Mouse (Mus musculus) thymus, adult 2 months (tissue): Measurements from ENCODE around the gene Opn1mw. TPM values are rescaled to one million over a fixed set of nuclear protein-coding genes. Genes with fewer than 3 reads are reported as not detected.
A peak's percentile ranks its signal among the peaks of the same experiment; 100 is the strongest.
"Not testable (repeated sequence)": the region's sequence is repeated elsewhere in the genome, so short reads cannot be mapped to it uniquely, and the experiment has no call there.

Experiments used
- DNase-seq: peaks from one replicate; pipeline ENCODE4 v3.0.0; 2021
- H3K27ac ChIP-seq: fragments of 200-500 bp; 2 replicates; pipeline ENCODE4 v1.5.1; 2012; ENCODE audit warnings: low read length, control low read depth; ENCODE audit not compliant: control insufficient read depth, insufficient read depth
- H3K27me3 ChIP-seq: fragments of 200-500 bp; 2 replicates; pipeline ENCODE4 v1.6.1; 2012; ENCODE audit warnings: mild to moderate bottlenecking, low read length, moderate library complexity, mixed read lengths; ENCODE audit not compliant: control insufficient read depth, insufficient read depth
- H3K36me3 ChIP-seq: fragments of 200-500 bp; 2 replicates; pipeline ENCODE4 v1.6.1; 2012; ENCODE audit warnings: mild to moderate bottlenecking, low read length, moderate library complexity; ENCODE audit not compliant: control insufficient read depth, insufficient read depth
- H3K4me1 ChIP-seq: fragments of 200-500 bp; replicated peaks from 2 replicates; pipeline ENCODE4 v1.6.1; 2012; ENCODE audit warnings: low read length; ENCODE audit not compliant: control insufficient read depth, insufficient read depth
- H3K4me3 ChIP-seq: fragments of 200-500 bp; 2 replicates; pipeline ENCODE4 v1.5.1; 2012; ENCODE audit warnings: mild to moderate bottlenecking, low read length, control low read depth, moderate library complexity; ENCODE audit not compliant: control insufficient read depth, insufficient read depth
- CTCF ChIP-seq: fragments of 200-500 bp; IDR thresholded peaks from 2 replicates; pipeline ENCODE4 v1.5.1; 2012; ENCODE audit warnings: mild to moderate bottlenecking, control low read depth, low read length, moderate library complexity, borderline replicate concordance; ENCODE audit not compliant: control insufficient read depth, poor library complexity, insufficient read depth; ENCODE audit errors: extremely low read depth
- POLR2A ChIP-seq: fragments of 200-500 bp; IDR thresholded peaks from 2 replicates; pipeline ENCODE4 v1.6.1; 2012; ENCODE audit warnings: mild to moderate bottlenecking, low read length, control low read depth, moderate library complexity; ENCODE audit not compliant: control insufficient read depth, poor library complexity, insufficient read depth; ENCODE audit errors: extremely low read depth
- whole genome bisulfite sequencing: fragments of 180-500 bp; shearing (Covaris S2); methylation state at CpG from one replicate; pipeline ENCODE4 v1.1.7; 2018; 5-methylcytosine and 5-hydroxymethylcytosine counted together
- polyA plus RNA-seq: library from polyadenylated mRNA; depleted of rRNA; stranded (reverse); fragments of >200 nt; gene quantifications from 2 replicates; pipeline ENCODE4 v1.2.3, GENCODE M21; 2012

Opn1mw gene
- polyA plus RNA-seq, 1 experiment, result not detected

DNA sequence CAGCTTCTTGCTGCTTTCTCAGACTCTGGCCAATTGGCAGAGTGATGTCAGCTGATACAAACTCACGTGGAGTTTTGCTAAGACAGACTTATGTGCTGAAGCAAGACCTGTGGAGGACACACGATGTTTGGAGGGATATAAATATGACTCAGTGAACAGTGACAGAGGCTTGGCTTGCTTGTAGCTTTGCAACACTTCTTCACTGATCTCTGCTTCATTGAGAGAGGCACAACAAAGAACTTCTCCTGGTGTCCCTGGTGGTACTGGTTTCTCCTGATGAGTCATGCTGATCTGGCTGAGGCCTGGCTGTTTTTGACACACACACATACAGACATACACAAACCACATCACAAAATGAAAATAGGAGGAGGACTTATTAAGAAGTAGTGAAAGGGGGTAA is 21.3 kb upstream of the Opn1mw start:
- Histone ChIP-seq H3K27ac (no peak overlapping the region), H3K36me3 (no peaks in the 10 kb centered on the region), H3K4me3 (no peak overlapping the region), H3K27me3 (no peaks in the 10 kb centered on the region), H3K4me1 (no peaks in the 10 kb centered on the region)
- WGBS, result 68% methylated on average over 2 of the region's 2 CpGs
- TF ChIP-seq CTCF (no peak), POLR2A (no peak)
- no peak for DNase-seq

DNA sequence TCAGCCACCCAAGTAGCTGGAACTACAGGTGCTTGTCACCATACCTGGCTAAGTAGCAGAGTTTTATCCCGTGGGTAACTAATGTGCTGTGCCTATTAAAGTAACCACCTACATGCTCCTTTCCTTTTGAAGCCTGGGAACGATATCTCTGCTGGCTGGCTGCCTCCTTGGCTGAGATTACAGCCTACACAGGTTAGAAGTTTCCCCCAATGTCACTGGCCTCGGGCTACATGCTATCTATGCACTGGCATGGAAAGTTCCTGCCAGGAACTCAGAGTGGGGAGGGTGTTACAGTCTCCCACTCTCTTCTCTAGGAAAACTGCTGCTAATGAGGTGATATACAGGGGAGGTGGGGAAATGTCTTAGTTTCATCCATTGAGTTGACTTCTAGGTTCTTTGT is 18.5 kb upstream of the Opn1mw start:
- 77% methylated on average over 3 of the region's 3 CpGs for WGBS
- H3K4me1 ChIP-seq, result no peaks in the 10 kb centered on the region
- H3K36me3 ChIP-seq, result no peaks in the 10 kb centered on the region
- no peak overlapping the region for H3K4me3 ChIP-seq
- no peak overlapping the region for H3K27ac ChIP-seq
- TF ChIP-seq POLR2A (no peak), CTCF (no peak)
- H3K27me3 ChIP-seq, result no peaks in the 10 kb centered on the region
- DNase-seq, result no peak

DNA sequence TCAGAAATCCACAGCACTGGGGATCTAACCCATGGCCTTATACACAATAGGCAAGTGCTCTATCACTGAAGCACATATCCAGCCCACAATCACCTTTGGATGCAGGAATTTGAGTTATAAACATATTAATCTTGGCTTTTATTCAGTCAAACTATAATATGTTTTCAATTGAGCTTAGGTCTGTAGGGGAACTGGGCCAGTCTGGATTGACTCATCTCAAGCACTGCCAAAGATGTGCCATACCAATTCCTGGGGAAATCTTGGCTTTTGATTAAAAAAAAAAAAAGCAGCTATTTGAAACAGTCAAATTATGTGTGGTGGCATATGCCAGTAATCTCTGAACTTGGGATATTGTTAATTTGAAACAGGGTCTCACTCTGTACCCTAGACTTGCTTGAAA is 13.2 kb upstream of the Opn1mw start:
- no peak for DNase-seq
- no peaks in the 10 kb centered on the region for H3K27me3 ChIP-seq
- H3K27ac ChIP-seq, result no peak overlapping the region
- H3K4me3 ChIP-seq, result no peak overlapping the region
- no peak for TF ChIP-seq CTCF
- TF ChIP-seq POLR2A, result no peak
- H3K36me3 ChIP-seq, result no peaks in the 10 kb centered on the region
- no peaks in the 10 kb centered on the region for H3K4me1 ChIP-seq

DNA sequence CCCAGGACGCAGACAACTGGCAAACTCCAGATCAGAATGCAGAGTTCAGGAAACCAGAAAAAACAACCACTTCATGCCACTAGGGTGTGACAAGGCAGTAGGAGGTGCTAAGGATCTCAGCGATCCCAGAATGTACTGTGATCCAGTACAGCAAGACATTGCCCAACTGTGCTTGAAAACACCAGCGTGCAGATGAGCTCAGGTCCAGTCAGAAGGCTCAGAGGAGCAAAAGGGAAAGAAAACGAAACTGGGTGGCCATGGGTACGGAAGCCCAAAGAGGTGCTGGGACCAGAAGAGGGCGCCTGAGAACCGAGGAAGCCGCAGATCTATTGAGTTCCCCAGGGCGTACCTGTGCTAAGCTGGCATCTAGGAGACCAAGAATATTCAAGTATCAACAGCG is 11.8 kb upstream of the Opn1mw start:
- no peaks in the 10 kb centered on the region for H3K36me3 ChIP-seq
- H3K4me1 ChIP-seq, result no peaks in the 10 kb centered on the region
- H3K27ac ChIP-seq, result peak overlapping the region; percentile 56; the same call in 1 of the 2 replicates
- DNase-seq, result peak; percentile 65
- H3K27me3 ChIP-seq, result no peaks in the 10 kb centered on the region
- peak overlapping the region; percentile 55 for H3K4me3 ChIP-seq
- TF ChIP-seq POLR2A, result no peak
- peak; percentile 68; the same call in 1 of the 2 replicates for TF ChIP-seq CTCF
- WGBS, result 4% methylated on average over 10 of the region's 10 CpGs

DNA sequence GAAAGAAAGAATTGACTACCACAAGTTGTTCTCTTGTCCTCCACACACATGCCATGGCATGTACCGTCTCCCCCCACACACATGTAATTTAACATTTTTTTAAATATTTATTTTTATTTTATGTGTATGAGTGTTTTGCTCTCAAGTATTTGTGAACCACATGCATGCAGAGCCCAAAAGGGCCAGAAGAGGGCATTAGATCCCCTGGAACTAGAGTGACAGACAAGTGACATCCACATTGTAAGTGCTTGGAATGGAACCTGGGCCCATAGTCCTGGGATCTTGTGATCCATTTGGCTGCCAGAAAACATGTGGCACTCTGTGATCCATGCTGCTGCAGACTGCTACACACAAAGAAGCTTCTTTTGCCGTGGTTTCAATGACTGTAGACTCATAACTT is 2.3 kb upstream of the Opn1mw start:
- no peaks in the 10 kb centered on the region for H3K27me3 ChIP-seq
- no peaks in the 10 kb centered on the region for H3K4me1 ChIP-seq
- no peak overlapping the region for H3K27ac ChIP-seq
- peak; percentile 45 for DNase-seq
- 66% methylated on average over 2 of the region's 2 CpGs for WGBS
- TF ChIP-seq CTCF, result no peak
- TF ChIP-seq POLR2A, result no peak
- no peaks in the 10 kb centered on the region for H3K36me3 ChIP-seq
- no peak overlapping the region for H3K4me3 ChIP-seq

DNA sequence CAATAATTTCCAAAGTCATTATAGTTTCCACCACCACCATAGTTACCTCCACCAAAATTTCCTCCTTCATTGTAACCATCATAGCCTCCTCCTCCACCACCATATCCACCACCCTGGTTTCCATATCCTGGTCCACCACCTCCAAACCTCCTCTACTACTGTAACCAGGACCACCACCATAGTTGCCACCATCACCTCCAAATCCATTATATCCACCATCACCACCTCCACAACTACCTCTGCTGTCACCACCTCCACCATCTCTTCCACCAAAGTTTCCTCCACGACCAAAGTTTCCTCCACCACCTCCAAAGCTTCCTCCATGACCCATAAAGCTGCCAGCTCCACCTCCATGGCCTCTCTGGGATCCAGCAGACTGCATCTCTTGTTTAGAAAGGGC is 8.0 kb downstream of the Opn1mw start, which contains the start of gene Mecp2:
TSS of gene Mecp2 (minus strand) at position 101 of the 400 bp plus-strand sequence.
- H3K36me3 ChIP-seq, H3K27me3 ChIP-seq, H3K4me1 ChIP-seq, DNase-seq, H3K4me3 ChIP-seq, H3K27ac ChIP-seq: not testable (repeated sequence)
- 45% methylated on average over 1 of the region's 1 CpGs for WGBS

DNA sequence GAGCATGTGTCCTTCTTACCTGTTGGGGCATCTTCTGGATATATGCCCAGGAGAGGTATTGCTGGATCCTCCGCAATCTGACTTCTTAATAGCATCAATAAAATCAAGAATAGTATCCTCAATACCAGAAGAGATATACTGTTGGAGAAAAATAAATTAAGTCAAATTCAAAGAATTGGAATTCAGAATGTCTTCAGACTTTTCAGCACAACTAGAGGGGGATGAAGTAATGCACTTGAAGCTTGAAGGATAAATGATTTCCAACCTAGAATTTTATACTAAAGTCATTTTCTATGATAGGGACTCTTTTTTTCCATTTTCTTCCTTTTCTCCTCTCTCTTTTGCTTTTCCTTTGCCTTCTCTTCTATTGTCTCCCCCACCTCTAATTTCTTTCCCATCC is 40.5 kb downstream of the Opn1mw start, which contains the start of gene Tex28:
TSS of gene Tex28 (minus strand) at position 101 of the 400 bp plus-strand sequence.
- Histone ChIP-seq H3K36me3 (no peaks in the 10 kb centered on the region), H3K4me3 (no peak within 1 kb of the TSS), H3K27me3 (no peaks in the 10 kb centered on the region), H3K27ac (no peak within 1 kb of the TSS), H3K4me1 (no peaks in the 10 kb centered on the region)
- TF ChIP-seq CTCF, result no peak
- no peak for TF ChIP-seq POLR2A
- 100% methylated on average over 1 of the region's 1 CpGs for WGBS
- DNase-seq, result no peak
